Mouse (Mus musculus): ENCODE measurements around the gene Gm13276.
"Not testable (repeated sequence)": the region's sequence is repeated elsewhere in the genome, so short reads cannot be mapped to it uniquely, and the experiment has no call there.

Gm13276 gene

GRCm38 (mm10) chr4:88782335-88782734 is 3.2 kb upstream of the Gm13276 start:
- DNase-seq (ENCODE audit: low read depth) = not testable (repeated sequence)

GRCm38 (mm10) chr4:88788402-88788801 is 2.9 kb downstream of the Gm13276 start, which contains the start of gene Gm13277:
Gene Gm13277 (plus strand): TSS chr4:88788632.
- not testable (repeated sequence) for DNase-seq (ENCODE audit: low read depth)

DNA sequence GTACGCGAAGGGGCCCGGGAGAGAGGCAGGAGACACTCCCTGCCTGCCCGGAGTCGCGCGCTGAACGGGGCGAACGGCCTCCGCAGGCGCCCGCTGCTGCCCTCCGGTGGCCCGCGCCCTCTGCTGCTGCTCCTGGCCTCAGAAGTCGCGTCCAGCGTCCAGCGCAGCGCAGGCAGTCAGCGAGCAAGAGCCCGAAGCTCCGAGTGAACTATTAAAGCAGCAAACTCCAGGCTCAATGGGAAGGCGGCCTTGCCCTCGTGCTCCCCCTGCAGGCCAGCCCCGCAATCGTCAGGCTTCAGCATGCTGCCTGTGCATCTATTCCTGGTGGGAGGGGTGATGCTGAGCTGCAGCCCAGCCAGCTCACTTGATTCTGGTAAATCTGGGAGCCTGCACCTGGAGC is 5.7 kb downstream of the Gm13276 start, which contains the start of gene Gm13278:
Gm13278 (plus strand) TSS at position 301 of the 400 bp plus-strand sequence.
- not testable (repeated sequence) for DNase-seq (ENCODE audit: low read depth)

DNA sequence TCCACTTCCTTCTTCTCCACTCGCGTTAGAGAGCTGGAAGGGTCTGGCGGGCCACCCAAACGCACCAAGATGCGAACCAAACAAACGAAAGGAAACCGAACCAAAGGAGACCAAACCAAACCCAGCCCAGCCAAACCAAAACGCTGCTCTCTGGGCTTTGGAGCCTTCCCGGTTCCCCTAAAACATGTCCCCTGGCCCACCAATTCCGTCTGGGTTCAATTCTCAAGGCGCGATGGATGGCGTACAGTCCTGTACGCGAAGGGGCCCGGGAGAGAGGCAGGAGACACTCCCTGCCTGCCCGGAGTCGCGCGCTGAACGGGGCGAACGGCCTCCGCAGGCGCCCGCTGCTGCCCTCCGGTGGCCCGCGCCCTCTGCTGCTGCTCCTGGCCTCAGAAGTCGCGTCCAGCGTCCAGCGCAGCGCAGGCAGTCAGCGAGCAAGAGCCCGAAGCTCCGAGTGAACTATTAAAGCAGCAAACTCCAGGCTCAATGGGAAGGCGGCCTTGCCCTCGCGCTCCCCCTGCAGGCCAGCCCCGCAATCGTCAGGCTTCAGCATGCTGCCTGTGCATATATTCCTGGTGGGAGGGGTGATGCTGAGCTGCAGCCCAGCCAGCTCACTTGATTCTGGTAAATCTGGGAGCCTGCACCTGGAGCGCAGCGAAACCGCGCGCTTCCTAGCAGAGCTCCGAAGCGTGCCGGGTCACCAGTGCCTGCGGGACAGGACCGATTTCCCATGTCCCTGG is 8.6 kb downstream of the Gm13276 start, which contains the start of gene Gm13275:
Gm13275 (plus strand) TSS at position 552 of the 740 bp plus-strand sequence.
- not testable (repeated sequence) for DNase-seq (ENCODE audit: low read depth)

GRCm38 (mm10) chr4:88797097-88797496 is 11.6 kb downstream of the Gm13276 start, which contains the start of gene Gm13279:
Gene Gm13279 (plus strand): TSS chr4:88797397.
- not testable (repeated sequence) for DNase-seq (ENCODE audit: low read depth)

DNA sequence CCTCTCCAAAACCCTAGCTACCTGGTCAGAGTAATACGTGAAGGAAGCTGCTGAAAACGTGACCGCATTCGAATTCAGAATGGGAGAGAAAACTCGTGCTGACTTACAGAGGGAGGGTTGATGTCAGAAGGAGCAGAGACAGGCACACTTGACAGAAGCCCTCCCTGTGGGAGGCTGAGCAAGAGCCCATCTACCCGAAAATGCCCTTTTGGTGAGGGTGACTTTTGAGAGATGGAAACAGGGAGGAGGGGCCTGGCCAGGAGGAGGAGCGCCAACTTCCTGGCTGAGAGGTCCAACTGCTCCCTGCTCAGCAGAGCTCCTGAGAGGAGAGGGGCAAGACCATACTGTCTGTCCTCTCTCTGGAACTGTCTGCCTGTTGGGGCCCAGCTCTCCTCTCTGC is 13.9 kb downstream of the Gm13276 start, which contains the start of gene Gm13285:
Gm13285 (plus strand) TSS at position 301 of the 400 bp plus-strand sequence.
- not testable (repeated sequence) for DNase-seq (ENCODE audit: low read depth)

DNA sequence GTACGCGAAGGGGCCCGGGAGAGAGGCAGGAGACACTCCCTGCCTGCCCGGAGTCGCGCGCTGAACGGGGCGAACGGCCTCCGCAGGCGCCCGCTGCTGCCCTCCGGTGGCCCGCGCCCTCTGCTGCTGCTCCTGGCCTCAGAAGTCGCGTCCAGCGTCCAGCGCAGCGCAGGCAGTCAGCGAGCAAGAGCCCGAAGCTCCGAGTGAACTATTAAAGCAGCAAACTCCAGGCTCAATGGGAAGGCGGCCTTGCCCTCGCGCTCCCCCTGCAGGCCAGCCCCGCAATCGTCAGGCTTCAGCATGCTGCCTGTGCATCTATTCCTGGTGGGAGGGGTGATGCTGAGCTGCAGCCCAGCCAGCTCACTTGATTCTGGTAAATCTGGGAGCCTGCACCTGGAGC is 17.4 kb downstream of the Gm13276 start, which contains the start of gene Gm13287:
Gm13287 (plus strand) TSS at position 301 of the 400 bp plus-strand sequence.
- DNase-seq (ENCODE audit: low read depth) = not testable (repeated sequence)

- DNase-seq (ENCODE audit: low read depth) = not testable (repeated sequence)
Measured at GRCm38 (mm10) chr4:88805231-88805630, 19.7 kb downstream of the Gm13276 start, which contains the start of gene Gm13288. Gene Gm13288 (plus strand): TSS chr4:88805531.

GRCm38 (mm10) chr4:88805761-88806160 is 20.3 kb downstream of the Gm13276 start:
- DNase-seq (ENCODE audit: low read depth) = not testable (repeated sequence)

DNA sequence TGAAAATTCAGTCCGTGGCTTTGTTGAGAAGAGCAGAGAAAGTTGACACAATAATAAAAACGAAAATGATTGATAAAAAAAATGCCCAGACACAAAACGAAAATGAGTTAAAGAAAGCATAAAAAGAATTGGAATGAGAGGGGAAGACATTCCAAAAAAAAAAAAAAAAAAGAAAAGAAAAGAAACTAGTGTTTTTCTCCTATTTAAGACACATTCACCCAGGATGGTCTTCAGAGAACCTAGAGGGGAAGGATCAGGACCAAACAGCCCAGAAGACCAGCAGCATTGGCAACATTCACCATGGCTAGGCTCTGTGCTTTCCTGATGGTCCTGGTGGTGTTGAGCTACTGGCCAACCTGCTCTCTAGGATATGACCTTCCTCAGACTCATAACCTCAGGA is 30.4 kb downstream of the Gm13276 start, which contains the start of gene Ifna7:
Ifna7 (plus strand) TSS at position 301 of the 400 bp plus-strand sequence.
- no peak for DNase-seq (ENCODE audit: low read depth)

DNA sequence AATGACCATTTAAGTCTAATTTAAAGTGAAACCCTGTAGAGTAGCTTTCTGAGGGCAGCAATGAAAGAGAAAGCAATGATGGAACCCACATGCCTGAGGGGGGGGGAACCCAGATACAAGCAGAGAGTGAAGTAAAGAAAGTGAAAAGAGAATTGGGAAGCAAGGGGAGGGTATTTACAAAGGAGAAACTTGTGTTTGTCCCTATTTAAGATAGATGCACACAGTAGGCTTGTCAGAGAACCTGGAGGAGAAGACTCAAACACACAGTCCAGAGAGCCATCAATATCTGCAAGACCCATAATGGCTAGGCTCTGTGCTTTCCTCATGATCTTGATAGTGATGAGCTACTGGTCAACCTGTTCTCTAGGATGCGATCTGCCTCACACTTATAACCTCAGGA is 34.1 kb downstream of the Gm13276 start, which contains the start of gene Ifna11:
Ifna11 (plus strand) TSS at position 301 of the 400 bp plus-strand sequence.
- DNase-seq (ENCODE audit: low read depth) = no peak

DNA sequence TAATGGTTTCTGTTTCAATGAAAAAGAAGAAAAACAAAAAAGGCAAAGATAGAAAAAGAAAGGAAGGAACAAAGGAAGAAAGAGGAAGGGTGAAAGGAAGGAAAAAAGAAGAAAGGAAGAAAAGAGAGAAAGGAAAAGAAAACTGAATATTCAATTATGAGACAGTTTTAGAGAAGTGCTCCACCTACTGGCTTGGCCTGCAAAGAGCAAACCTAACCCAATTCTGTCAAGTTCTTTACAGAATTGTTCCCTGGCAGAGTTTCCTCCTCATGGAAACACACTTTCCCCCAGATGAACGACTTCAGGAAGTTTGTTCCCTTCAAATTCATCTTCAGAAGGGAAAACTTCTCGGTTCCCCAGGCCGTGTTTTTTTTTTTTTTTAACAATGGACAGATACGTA is 37.5 kb downstream of the Gm13276 start:
- DNase-seq (ENCODE audit: low read depth) = no peak

GRCm38 (mm10) chr4:88827116-88827515 is 41.6 kb downstream of the Gm13276 start, which contains the start of gene Ifna6:
Gene Ifna6 (plus strand): TSS chr4:88827416.
- DNase-seq (ENCODE audit: low read depth) = not testable (repeated sequence)

- no peak for DNase-seq (ENCODE audit: low read depth)
Measured at GRCm38 (mm10) chr4:88830523-88830922, 45.0 kb downstream of the Gm13276 start.

- not testable (repeated sequence) for DNase-seq (ENCODE audit: low read depth)
Measured at GRCm38 (mm10) chr4:88835225-88835624, 49.7 kb downstream of the Gm13276 start, which contains the start of gene Ifna5. Gene Ifna5 (plus strand): TSS chr4:88835525.

Measured in c-Kit-positive CD71-positive TER-119-negative erythroid progenitor cells, embryonic 14.5 days (primary cell).